22 mouse cellular contexts compared by ENCODE assay signal in genomic region chr1:51486291-51486690, GRCm38 (mm10).
"Had no signal": no experiment of that assay in that cellular context is flagged by ENCODE, and none has a peak within 500 bp of the region (broad histone marks: within the 10 kb centered on the region; RNA-seq: fewer than 3 reads in every experiment).

No protein-coding gene starts in this region.

- DNase-seq: kidney, adult 11 months; kidney, adult 8-10 months; kidney, postnatal 10 days; kidney, postnatal 36 days; left cerebral cortex, postnatal 4 days; liver, postnatal 0 days; lung, embryonic 14.5 days; midbrain, embryonic 14.5 days; retina, postnatal 1 day; right cerebral cortex, postnatal 25 days; thymus, adult 18-20 months; thymus, postnatal 14 days; thymus, postnatal 4 days had no signal

- H3K4me2 ChIP-seq: kidney, embryonic 15.5 days; limb, embryonic 12.5 days; limb, embryonic 15.5 days; liver, embryonic 11.5 days; lung, embryonic 14.5 days; neural tube, embryonic 12.5 days; neural tube, embryonic 15.5 days had no signal

- H3K9ac ChIP-seq: kidney, embryonic 15.5 days; limb, embryonic 12.5 days; limb, embryonic 15.5 days; liver, embryonic 14.5 days; liver, postnatal 0 days; lung, embryonic 14.5 days; neural tube, embryonic 12.5 days; neural tube, embryonic 15.5 days had no signal

- H3K9me3 ChIP-seq: kidney, embryonic 15.5 days; limb, embryonic 12.5 days; limb, embryonic 15.5 days; megakaryocyte, embryonic 14.5 days; midbrain, embryonic 10.5 days; neural tube, embryonic 12.5 days; neural tube, embryonic 15.5 days had no signal

- ATAC-seq: liver, postnatal 0 days had no signal

- H3K27ac ChIP-seq: kidney, embryonic 15.5 days; limb, embryonic 12.5 days; limb, embryonic 15.5 days; liver, embryonic 14.5 days; midbrain, embryonic 10.5 days; neural tube, embryonic 12.5 days; neural tube, embryonic 15.5 days had no signal

- H3K27me3 ChIP-seq: kidney, embryonic 15.5 days; limb, embryonic 12.5 days; limb, embryonic 15.5 days; neural tube, embryonic 12.5 days; neural tube, embryonic 15.5 days had no signal

- H3K4me3 ChIP-seq: kidney, embryonic 15.5 days; limb, embryonic 12.5 days; limb, embryonic 15.5 days; megakaryocyte, embryonic 14.5 days; midbrain, embryonic 10.5 days; neural tube, embryonic 12.5 days; neural tube, embryonic 15.5 days had no signal

- H3K4me1 ChIP-seq: kidney, embryonic 15.5 days; limb, embryonic 12.5 days; limb, embryonic 15.5 days; midbrain, embryonic 10.5 days; neural tube, embryonic 12.5 days; neural tube, embryonic 15.5 days had no signal

- H3K36me3 ChIP-seq: kidney, embryonic 15.5 days; limb, embryonic 12.5 days; limb, embryonic 15.5 days; midbrain, embryonic 10.5 days; neural tube, embryonic 12.5 days; neural tube, embryonic 15.5 days had no signal
